Mouse (Mus musculus): Measurements from ENCODE around the gene Ramp3.

- no peak for TF ChIP-seq EP300 (optimal IDR thresholded peaks at IDR 0.05)
- TF ChIP-seq CTCF (IDR thresholded peaks at IDR 0.05; ENCODE audit: low read depth) = peak; percentile 67
Observed at GRCm38 (mm10) chr11:6629655-6630054, 28.7 kb upstream of the Ramp3 start.
